Mouse (Mus musculus): ENCODE results near the gene Nphp4.

- TF ChIP-seq CTCF (IDR thresholded peaks at IDR 0.05; ENCODE audit: borderline replicate concordance, insufficient read depth, low read length) (no peak), POLR2A (IDR thresholded peaks at IDR 0.05; ENCODE audit: low read depth, low read length) (0 out of 2 replicates have a peak, but pooled peaks have one; percentile 1)
These were observed 580 bp downstream of the Nphp4 start for GRCm38 (mm10) chr4:152477106-152477465.
